Mouse (Mus musculus): ENCODE measurements around the gene Fbxw21.

Gene Fbxw21

GRCm38 (mm10) chr9:109111591-109111990, 50.2 kb downstream of the Fbxw21 start:
- in situ Hi-C loops (cut with MseI, MboI) = no loop called here

GRCm38 (mm10) chr9:109111101-109111500, 50.7 kb downstream of the Fbxw21 start:
- in situ Hi-C loops (cut with MseI, MboI) = no loop called here

GRCm38 (mm10) chr9:109110240-109110639, 51.6 kb downstream of the Fbxw21 start:
- in situ Hi-C loops (cut with MseI, MboI) = no loop called here

- in situ Hi-C loops (cut with MseI, MboI) = no loop called here
Measured at GRCm38 (mm10) chr9:109107341-109107740, 54.5 kb downstream of the Fbxw21 start.

- in situ Hi-C loops (cut with MseI, MboI) = no loop called here
Measured at GRCm38 (mm10) chr9:109105648-109106047, 56.2 kb downstream of the Fbxw21 start.

- in situ Hi-C loops (cut with MseI, MboI) = no loop called here
Measured at GRCm38 (mm10) chr9:109105011-109105410, 56.8 kb downstream of the Fbxw21 start.

GRCm38 (mm10) chr9:109104083-109104482, 57.8 kb downstream of the Fbxw21 start:
- in situ Hi-C loops (cut with MseI, MboI) = no loop called here

GRCm38 (mm10) chr9:109103250-109103649, 58.6 kb downstream of the Fbxw21 start:
- in situ Hi-C loops (cut with MseI, MboI) = no loop called here

GRCm38 (mm10) chr9:109102541-109102940, 59.3 kb downstream of the Fbxw21 start:
- in situ Hi-C loops (cut with MseI, MboI) = no loop called here

GRCm38 (mm10) chr9:109101933-109102445, 59.9 kb downstream of the Fbxw21 start:
- in situ Hi-C loops (cut with MseI, MboI) = no loop called here

GRCm38 (mm10) chr9:109100307-109100928, 61.4 kb downstream of the Fbxw21 start:
- in situ Hi-C loops (cut with MseI, MboI) = no loop called here

- in situ Hi-C loops (cut with MseI, MboI) = no loop called here
Measured at GRCm38 (mm10) chr9:109098969-109099368, 62.9 kb downstream of the Fbxw21 start.

- in situ Hi-C loops (cut with MseI, MboI) = no loop called here
Measured at GRCm38 (mm10) chr9:109098366-109098765, 63.5 kb downstream of the Fbxw21 start.

GRCm38 (mm10) chr9:109097831-109098230, 64.0 kb downstream of the Fbxw21 start:
- in situ Hi-C loops (cut with MseI, MboI) = no loop called here

GRCm38 (mm10) chr9:109097291-109097690, 64.5 kb downstream of the Fbxw21 start:
- in situ Hi-C loops (cut with MseI, MboI) = no loop called here

GRCm38 (mm10) chr9:109096856-109097255, 65.0 kb downstream of the Fbxw21 start:
- in situ Hi-C loops (cut with MseI, MboI) = no loop called here

GRCm38 (mm10) chr9:109096251-109096661, 65.6 kb downstream of the Fbxw21 start:
- in situ Hi-C loops (cut with MseI, MboI) = no loop called here

GRCm38 (mm10) chr9:109095137-109095982, 66.5 kb downstream of the Fbxw21 start, which contains the start of gene Plxnb1:
TSS of gene Plxnb1 (plus strand) at chr9:109095389.
- in situ Hi-C loops (cut with MseI, MboI) = no loop called here

- in situ Hi-C loops (cut with MseI, MboI) = no loop called here
Measured at GRCm38 (mm10) chr9:109094553-109095136, 67.2 kb downstream of the Fbxw21 start.

- in situ Hi-C loops (cut with MseI, MboI) = no loop called here
Measured at GRCm38 (mm10) chr9:109093786-109094552, 67.9 kb downstream of the Fbxw21 start.

GRCm38 (mm10) chr9:109092799-109093198, 69.0 kb downstream of the Fbxw21 start:
- in situ Hi-C loops (cut with MseI, MboI) = no loop called here

GRCm38 (mm10) chr9:109091802-109092201, 70.0 kb downstream of the Fbxw21 start:
- in situ Hi-C loops (cut with MseI, MboI) = no loop called here

All from mouse trophoblast stem cell (cell line).